Mouse (Mus musculus) heart, adult 2 months (tissue): ENCODE data around the gene Gpsm1. TPM values are rescaled to one million over a fixed set of nuclear protein-coding genes. Genes with fewer than 3 reads are reported as not detected.

ENCODE experiments used
- DNase-seq, 2 experiments: peaks; one replicate each; pipeline ENCODE4 v3.0.0; 2021
- H3K27ac ChIP-seq: fragments of 200-600 bp; 2 replicates; pipeline ENCODE4 v1.8.1; 2022
- H3K27me3 ChIP-seq: fragments of 200-500 bp; 2 replicates; pipeline ENCODE4 v1.6.1; 2012; ENCODE audit warnings: mild to moderate bottlenecking, low read length, inconsistent platforms, mixed read lengths; ENCODE audit not compliant: control insufficient read depth, insufficient read depth
- H3K36me3 ChIP-seq: fragments of 200-500 bp; 2 replicates; pipeline ENCODE4 v1.6.1; 2012; ENCODE audit warnings: low read length, inconsistent platforms; ENCODE audit not compliant: control insufficient read depth, insufficient read depth
- H3K4me1 ChIP-seq: fragments of 200-500 bp; 2 replicates; pipeline ENCODE4 v1.6.1; 2011; ENCODE audit warnings: low read length; ENCODE audit not compliant: control insufficient read depth, insufficient read depth
- H3K4me3 ChIP-seq: fragments of 200-600 bp; 2 replicates; pipeline ENCODE4 v1.8.1; 2022
- H3K79me2 ChIP-seq: fragments of 200-500 bp; replicated peaks from 2 replicates; pipeline ENCODE4 v1.6.1; 2012; ENCODE audit warnings: mild to moderate bottlenecking, inconsistent platforms, low read length, moderate library complexity, mixed read lengths; ENCODE audit not compliant: control insufficient read depth, insufficient read depth
- H3K9ac ChIP-seq: fragments of 200-500 bp; 2 replicates; pipeline ENCODE4 v1.6.1; 2012; ENCODE audit warnings: low read depth, mild to moderate bottlenecking, control low read depth, inconsistent platforms, low read length, mixed read lengths
- CTCF ChIP-seq: fragments of 200-600 bp; IDR thresholded peaks from 2 replicates; pipeline ENCODE4 v1.8.1; 2022; ENCODE audit warnings: antibody characterized with exemption, mild to moderate bottlenecking, moderate library complexity
- EP300 ChIP-seq: fragments of 200-500 bp; IDR thresholded peaks from 2 replicates; pipeline ENCODE4 v1.6.1; 2011; ENCODE audit warnings: low read depth, low read length, control low read depth; ENCODE audit not compliant: insufficient read depth
- POLR2A ChIP-seq: fragments of 200-500 bp; IDR thresholded peaks from 2 replicates; pipeline ENCODE4 v1.6.1; 2011; ENCODE audit warnings: mild to moderate bottlenecking, low read depth, low read length, control low read depth; ENCODE audit not compliant: insufficient read depth
- WGBS: fragments of 180-500 bp; shearing (Covaris S2); methylation state at CpG from one replicate; pipeline ENCODE4 v1.1.7; 2018; 5-methylcytosine and 5-hydroxymethylcytosine counted together
- intact Hi-C: fragments of 180-260 bp; cut with DNase I; formaldehyde crosslinking; loops from one replicate; pipeline ENCODE4 v1.15.1; 2025
- polyA plus RNA-seq: library from polyadenylated mRNA; depleted of rRNA; stranded (reverse); fragments of >200 nt; gene quantifications from 2 replicates; pipeline ENCODE4 v1.2.3, GENCODE M21; 2012
- total RNA-seq, 2 experiments: library from RNA; stranded (reverse); gene quantifications; 2 replicates each; pipeline ENCODE4 v1.2.3; 2021

Gpsm1 gene
- total and polyA plus RNA-seq, 3 experiments = 169 to 301 (median 249) TPM

DNA sequence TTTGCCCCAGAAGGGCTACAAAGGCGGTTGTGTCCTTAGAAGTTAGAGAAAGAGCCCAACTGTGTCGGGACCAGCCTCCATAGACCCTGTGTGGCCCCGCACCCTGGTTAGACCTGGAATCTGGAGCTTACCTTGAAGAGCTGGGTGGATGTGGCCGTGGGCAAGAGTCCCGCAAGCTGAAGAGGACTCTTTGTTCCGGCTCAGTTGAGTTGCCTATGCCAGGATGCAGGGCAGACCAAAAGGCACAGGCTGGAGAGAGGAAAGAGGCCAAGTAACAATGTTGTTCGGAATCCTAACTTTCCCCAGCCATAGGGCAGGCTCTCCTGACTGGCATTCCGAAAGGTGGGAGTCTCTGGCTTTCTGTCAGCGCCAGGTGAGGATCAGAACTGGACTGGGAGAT is 3.8 kb downstream of the Gpsm1 start:
- WGBS = 84% methylated on average over 9 of the region's 9 CpGs
- Histone ChIP-seq H3K79me2 (no peaks in the 10 kb centered on the region), H3K27me3 (no peaks in the 10 kb centered on the region), H3K4me3 (no peak overlapping the region), H3K27ac (no peak overlapping the region), H3K36me3 (no peaks in the 10 kb centered on the region), H3K9ac (no peak overlapping the region), H3K4me1 (peaks cover 5% of the 10 kb centered on the region)
- TF ChIP-seq POLR2A (no peak), CTCF (no peak), EP300 (no peak)
- intact Hi-C loops = loop anchor here (5.0 kb wide), 1 partner anchor 33 kb away; the partner anchor contains the start of gene Dnlz
- DNase-seq = peak in 1 of 2 experiments; percentile 2

DNA sequence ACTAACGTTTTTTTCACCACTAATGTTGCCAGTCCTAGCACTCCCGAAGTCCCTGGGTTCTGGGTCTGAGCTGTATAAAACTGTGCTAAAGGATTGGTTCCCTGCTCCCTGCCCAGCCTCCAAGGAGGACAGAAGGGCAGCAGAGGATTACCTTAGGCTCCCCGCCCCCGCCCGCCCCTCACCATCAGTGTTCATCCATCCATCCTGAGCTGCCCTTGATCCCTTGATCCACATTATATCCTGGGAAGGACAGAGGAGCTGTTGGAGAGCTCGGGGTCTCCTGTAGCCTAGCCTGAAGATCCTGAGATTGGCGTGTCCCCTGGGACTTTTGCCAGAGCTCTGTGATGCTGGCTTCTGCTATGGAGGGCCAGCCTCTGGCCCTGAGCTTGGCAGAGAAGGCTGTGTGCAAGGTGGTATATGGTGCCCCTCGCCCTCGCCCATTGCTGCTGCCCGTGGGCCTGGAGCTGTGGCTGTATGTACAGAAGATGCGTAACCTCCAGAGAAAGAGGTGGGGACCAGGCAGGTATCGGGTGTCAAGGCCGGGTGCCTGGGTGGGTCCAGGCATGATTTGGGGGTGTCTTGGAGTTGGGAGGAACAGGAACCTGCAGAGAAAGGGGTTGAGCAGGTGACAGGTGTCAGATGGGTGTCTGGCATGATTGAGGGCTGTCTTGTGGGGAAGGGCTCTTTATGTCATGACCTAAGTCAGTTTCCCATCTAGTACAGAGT is 4.4 kb downstream of the Gpsm1 start:
- Histone ChIP-seq H3K9ac (no peak overlapping the region), H3K36me3 (no peaks in the 10 kb centered on the region), H3K27me3 (no peaks in the 10 kb centered on the region), H3K27ac (no peak overlapping the region), H3K4me1 (peaks cover 5% of the 10 kb centered on the region), H3K79me2 (no peaks in the 10 kb centered on the region), H3K4me3 (no peak overlapping the region)
- no peak for DNase-seq
- 91% methylated on average over 13 of the region's 13 CpGs for WGBS
- intact Hi-C loops = loop anchor here (5.0 kb wide), 1 partner anchor 33 kb away; the partner anchor contains the start of gene Dnlz
- TF ChIP-seq CTCF (no peak), POLR2A (no peak)

DNA sequence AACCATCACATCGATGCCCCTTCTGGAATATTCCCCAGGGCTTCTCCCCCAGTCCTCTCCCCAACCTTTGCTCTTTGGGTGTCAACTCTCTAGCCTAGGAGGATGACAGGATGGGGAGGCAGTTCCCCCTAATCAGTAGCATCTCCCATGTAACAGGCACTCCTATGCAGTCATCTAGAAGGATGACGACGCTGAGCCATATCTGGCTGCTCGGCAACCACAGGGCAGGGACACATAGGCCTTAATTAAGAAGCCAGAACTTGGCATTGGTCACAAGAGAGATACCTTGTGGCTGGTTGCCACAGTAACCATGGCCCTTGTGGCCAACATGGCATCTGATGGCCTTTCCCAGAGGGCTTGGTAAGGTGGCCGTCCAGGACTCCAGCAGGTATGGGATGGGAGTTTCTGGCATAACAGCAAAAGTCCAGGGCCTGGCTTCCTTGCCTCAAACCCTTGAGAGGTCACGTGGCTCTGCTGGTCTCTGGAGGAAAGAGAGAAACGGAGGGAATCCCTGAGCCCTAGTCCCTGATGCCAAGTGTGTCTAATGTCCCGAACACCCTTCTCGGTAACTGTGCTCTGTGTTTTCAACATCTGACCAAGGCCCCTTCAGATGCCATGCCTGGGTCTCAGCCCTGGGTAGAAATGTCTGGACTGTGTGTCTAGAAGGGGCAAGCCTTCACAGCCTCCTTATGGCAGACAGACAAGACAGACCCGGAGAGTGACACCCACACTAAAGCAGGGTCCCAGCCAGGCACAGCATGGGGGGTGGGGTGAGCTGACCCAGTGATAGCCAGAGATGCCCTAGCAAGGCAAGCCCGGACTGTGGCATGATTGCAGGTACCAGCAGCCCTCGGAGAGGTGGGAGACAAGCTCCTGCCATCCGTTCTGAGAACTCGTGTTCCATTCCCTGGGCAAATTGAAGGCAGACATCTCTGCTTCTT is 5.2 kb downstream of the Gpsm1 start:
- no peaks in the 10 kb centered on the region for H3K27me3 ChIP-seq
- peaks cover 7% of the 10 kb centered on the region for H3K4me1 ChIP-seq
- WGBS = 69% methylated on average over 14 of the region's 14 CpGs
- no peaks in the 10 kb centered on the region for H3K36me3 ChIP-seq
- no peaks in the 10 kb centered on the region for H3K79me2 ChIP-seq
- H3K9ac ChIP-seq = no peak overlapping the region
- H3K27ac ChIP-seq = no peak overlapping the region
- no peak overlapping the region for H3K4me3 ChIP-seq
- intact Hi-C loops = no loop called here
- peak in 1 of 2 experiments; percentile 10 for DNase-seq
- TF ChIP-seq EP300 = no peak
- TF ChIP-seq CTCF = no peak
- TF ChIP-seq POLR2A = no peak

- Histone ChIP-seq H3K36me3 (no peaks in the 10 kb centered on the region), H3K9ac (no peak overlapping the region), H3K79me2 (no peaks in the 10 kb centered on the region), H3K27ac (no peak overlapping the region), H3K27me3 (no peaks in the 10 kb centered on the region), H3K4me3 (no peak overlapping the region), H3K4me1 (peaks cover 6% of the 10 kb centered on the region)
- 71% methylated on average over 13 of the region's 13 CpGs for WGBS
- peak in 1 of 2 experiments; percentile 19 for DNase-seq
- TF ChIP-seq EP300 (no peak), POLR2A (no peak), CTCF (no peak)
- intact Hi-C loops = no loop called here
These were observed 8.4 kb downstream of the Gpsm1 start for GRCm38 (mm10) chr2:26323589-26324325.

DNA sequence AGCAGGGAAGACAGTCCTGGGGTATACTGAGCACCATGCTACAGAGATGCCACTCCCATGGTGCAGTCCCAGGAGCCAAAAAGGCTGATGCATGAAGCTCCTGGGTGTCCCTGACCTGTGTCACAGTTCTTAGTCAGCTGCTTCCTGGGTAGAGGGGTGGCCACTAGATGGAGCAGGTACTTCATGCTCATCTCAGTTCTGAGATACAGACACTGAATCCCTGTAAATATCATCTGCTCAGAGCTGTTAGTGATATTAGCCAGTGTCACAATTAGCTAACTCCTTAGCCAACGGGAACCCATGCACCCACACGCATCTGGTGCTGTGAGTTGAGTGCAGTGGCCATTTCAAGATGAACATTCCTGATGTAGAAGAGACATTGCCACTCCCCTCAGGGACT is 9.6 kb downstream of the Gpsm1 start:
- no peak overlapping the region; the same call in 1 of the 2 replicates for H3K27ac ChIP-seq

More for the DNA sequence above, 9.6 kb downstream of the Gpsm1 start:
- Histone ChIP-seq H3K79me2 (no peaks in the 10 kb centered on the region), H3K27me3 (no peaks in the 10 kb centered on the region), H3K9ac (no peak overlapping the region), H3K36me3 (no peaks in the 10 kb centered on the region), H3K4me3 (no peak overlapping the region), H3K4me1 (peaks cover 9% of the 10 kb centered on the region)
- TF ChIP-seq POLR2A (0 out of 2 replicates have a peak, but pooled peaks have one; percentile 10), EP300 (peak; percentile 79; the same call in 1 of the 2 replicates), CTCF (peak; percentile 84)
- 28% methylated on average over 2 of the region's 2 CpGs for WGBS
- intact Hi-C loops = loop anchor here (1.0 to 5.0 kb wide), 4 partner anchors 27 to 237 kb away; partner anchors contain the start of genes Dnlz, Inpp5e and Sec16a
- peak; percentile 32 to 47 for DNase-seq
